Mouse (Mus musculus): ENCODE data around the gene 2410002F23Rik. TPM values are rescaled to one million over a fixed set of nuclear protein-coding genes. Genes with fewer than 3 reads are reported as not detected.

The 2410002F23Rik gene
- polyA plus RNA-seq, 1 experiment from 2014 or later = 133 TPM

GRCm38 (mm10) chr7:44268117-44268516 is 21.6 kb downstream of the 2410002F23Rik start:
- no peak overlapping the region for H3K9ac ChIP-seq
- peaks cover 2% of the 10 kb centered on the region; the same call in 1 of the 2 replicates for H3K4me1 ChIP-seq
- H3K36me3 ChIP-seq = no peaks in the 10 kb centered on the region
- H3K4me2 ChIP-seq = no peak overlapping the region
- no peak for ATAC-seq (ENCODE audit: borderline replicate concordance, extremely low read depth, low FRiP score, low TSS enrichment)
- H3K27ac ChIP-seq = no peak overlapping the region
- H3K4me3 ChIP-seq = no peak overlapping the region
- no peaks in the 10 kb centered on the region for H3K9me3 ChIP-seq
- WGBS = 81% methylated on average over 11 of the region's 11 CpGs
- H3K27me3 ChIP-seq = peaks cover 20% of the 10 kb centered on the region

- 77% methylated on average over 2 of the region's 2 CpGs for WGBS
- Histone ChIP-seq H3K4me1 (no peaks in the 10 kb centered on the region), H3K9me3 (no peaks in the 10 kb centered on the region), H3K27me3 (peaks cover 18% of the 10 kb centered on the region), H3K4me3 (no peak overlapping the region), H3K9ac (no peak overlapping the region), H3K4me2 (no peak overlapping the region), H3K27ac (no peak overlapping the region), H3K36me3 (no peaks in the 10 kb centered on the region)
- no peak for ATAC-seq (ENCODE audit: borderline replicate concordance, extremely low read depth, low FRiP score, low TSS enrichment)
Measured at GRCm38 (mm10) chr7:44269397-44269796, 22.9 kb downstream of the 2410002F23Rik start.

GRCm38 (mm10) chr7:44271309-44271708 is 24.8 kb downstream of the 2410002F23Rik start:
- ATAC-seq (ENCODE audit: borderline replicate concordance, extremely low read depth, low FRiP score, low TSS enrichment) = no peak
- no peaks in the 10 kb centered on the region for H3K9me3 ChIP-seq
- no peak overlapping the region for H3K4me3 ChIP-seq
- WGBS = 68% methylated on average over 2 of the region's 2 CpGs
- H3K9ac ChIP-seq = no peak overlapping the region
- H3K4me2 ChIP-seq = no peak overlapping the region
- H3K27ac ChIP-seq = no peak overlapping the region
- H3K27me3 ChIP-seq = peaks cover 21% of the 10 kb centered on the region
- H3K4me1 ChIP-seq = no peaks in the 10 kb centered on the region
- H3K36me3 ChIP-seq = no peaks in the 10 kb centered on the region

GRCm38 (mm10) chr7:44272546-44272945 is 26.0 kb downstream of the 2410002F23Rik start:
- no peaks in the 10 kb centered on the region for H3K4me1 ChIP-seq
- no peak for ATAC-seq (ENCODE audit: borderline replicate concordance, extremely low read depth, low FRiP score, low TSS enrichment)
- H3K9me3 ChIP-seq = no peaks in the 10 kb centered on the region
- H3K27me3 ChIP-seq = peaks cover 21% of the 10 kb centered on the region
- no peaks in the 10 kb centered on the region for H3K36me3 ChIP-seq
- 76% methylated on average over 7 of the region's 7 CpGs for WGBS
- H3K9ac ChIP-seq = no peak overlapping the region
- no peak overlapping the region for H3K4me2 ChIP-seq
- H3K4me3 ChIP-seq = no peak overlapping the region
- H3K27ac ChIP-seq = no peak overlapping the region

- no peak overlapping the region for H3K9ac ChIP-seq
- H3K4me1 ChIP-seq = no peaks in the 10 kb centered on the region
- no peak overlapping the region for H3K4me3 ChIP-seq
- H3K9me3 ChIP-seq = no peaks in the 10 kb centered on the region
- ATAC-seq (ENCODE audit: borderline replicate concordance, extremely low read depth, low FRiP score, low TSS enrichment) = no peak
- H3K4me2 ChIP-seq = no peak overlapping the region
- H3K27me3 ChIP-seq = peaks cover 20% of the 10 kb centered on the region
- H3K36me3 ChIP-seq = no peaks in the 10 kb centered on the region
- H3K27ac ChIP-seq = no peak overlapping the region
- 74% methylated on average over 7 of the region's 7 CpGs for whole genome bisulfite sequencing
Measured at GRCm38 (mm10) chr7:44273446-44273845, 26.9 kb downstream of the 2410002F23Rik start.

- Histone ChIP-seq H3K4me2 (no peak overlapping the region), H3K27me3 (peaks cover 18% of the 10 kb centered on the region), H3K9ac (no peak overlapping the region), H3K9me3 (no peaks in the 10 kb centered on the region), H3K4me1 (no peaks in the 10 kb centered on the region), H3K36me3 (no peaks in the 10 kb centered on the region), H3K27ac (no peak overlapping the region), H3K4me3 (no peak overlapping the region)
- WGBS = 26% methylated on average over 11 of the region's 11 CpGs
- no peak for ATAC-seq (ENCODE audit: borderline replicate concordance, extremely low read depth, low FRiP score, low TSS enrichment)
Measured at GRCm38 (mm10) chr7:44274096-44274495, 27.6 kb downstream of the 2410002F23Rik start.

GRCm38 (mm10) chr7:44275546-44275945 is 29.0 kb downstream of the 2410002F23Rik start:
- H3K27me3 ChIP-seq = peaks cover 18% of the 10 kb centered on the region
- H3K36me3 ChIP-seq = no peaks in the 10 kb centered on the region
- 61% methylated on average over 3 of the region's 3 CpGs for WGBS
- no peak overlapping the region for H3K9ac ChIP-seq
- no peak overlapping the region for H3K27ac ChIP-seq
- no peaks in the 10 kb centered on the region for H3K9me3 ChIP-seq
- no peaks in the 10 kb centered on the region for H3K4me1 ChIP-seq
- H3K4me3 ChIP-seq = no peak overlapping the region
- no peak for ATAC-seq (ENCODE audit: borderline replicate concordance, extremely low read depth, low FRiP score, low TSS enrichment)
- H3K4me2 ChIP-seq = no peak overlapping the region

- no peak for ATAC-seq (ENCODE audit: borderline replicate concordance, extremely low read depth, low FRiP score, low TSS enrichment)
- Histone ChIP-seq H3K9me3 (no peaks in the 10 kb centered on the region), H3K27ac (no peak overlapping the region), H3K4me2 (no peak overlapping the region), H3K27me3 (peaks cover 18% of the 10 kb centered on the region), H3K9ac (no peak overlapping the region), H3K4me3 (no peak overlapping the region), H3K36me3 (no peaks in the 10 kb centered on the region), H3K4me1 (no peaks in the 10 kb centered on the region)
- 63% methylated on average over 8 of the region's 10 CpGs for WGBS
Measured at GRCm38 (mm10) chr7:44276461-44277249, 30.1 kb downstream of the 2410002F23Rik start.

GRCm38 (mm10) chr7:44277250-44277622 is 30.7 kb downstream of the 2410002F23Rik start:
- H3K27ac ChIP-seq = no peak overlapping the region
- no peaks in the 10 kb centered on the region for H3K9me3 ChIP-seq
- no peak overlapping the region for H3K9ac ChIP-seq
- H3K4me1 ChIP-seq = no peaks in the 10 kb centered on the region
- no peak for ATAC-seq (ENCODE audit: borderline replicate concordance, extremely low read depth, low FRiP score, low TSS enrichment)
- no peak overlapping the region for H3K4me2 ChIP-seq
- H3K36me3 ChIP-seq = no peaks in the 10 kb centered on the region
- WGBS = 45% methylated on average over 2 of the region's 2 CpGs
- H3K4me3 ChIP-seq = no peak overlapping the region
- H3K27me3 ChIP-seq = peaks cover 18% of the 10 kb centered on the region

GRCm38 (mm10) chr7:44280959-44281358 is 34.4 kb downstream of the 2410002F23Rik start:
- Histone ChIP-seq H3K9ac (no peak overlapping the region), H3K4me3 (no peak overlapping the region), H3K9me3 (no peaks in the 10 kb centered on the region), H3K27ac (no peak overlapping the region), H3K27me3 (no peaks in the 10 kb centered on the region), H3K36me3 (no peaks in the 10 kb centered on the region), H3K4me1 (no peaks in the 10 kb centered on the region), H3K4me2 (no peak overlapping the region)
- ATAC-seq (ENCODE audit: borderline replicate concordance, extremely low read depth, low FRiP score, low TSS enrichment) = no peak
- WGBS = 47% methylated on average over 1 of the region's 1 CpGs

GRCm38 (mm10) chr7:44281586-44281985 is 35.1 kb downstream of the 2410002F23Rik start:
- H3K4me2 ChIP-seq = no peak overlapping the region
- no peak overlapping the region for H3K27ac ChIP-seq
- no peaks in the 10 kb centered on the region for H3K4me1 ChIP-seq
- H3K4me3 ChIP-seq = no peak overlapping the region
- 72% methylated on average over 7 of the region's 7 CpGs for WGBS
- no peak overlapping the region for H3K9ac ChIP-seq
- H3K9me3 ChIP-seq = no peaks in the 10 kb centered on the region
- no peaks in the 10 kb centered on the region for H3K36me3 ChIP-seq
- ATAC-seq (ENCODE audit: borderline replicate concordance, extremely low read depth, low FRiP score, low TSS enrichment) = no peak
- no peaks in the 10 kb centered on the region for H3K27me3 ChIP-seq

GRCm38 (mm10) chr7:44287760-44288159 is 41.2 kb downstream of the 2410002F23Rik start:
- Histone ChIP-seq H3K4me3 (no peak overlapping the region), H3K27me3 (no peaks in the 10 kb centered on the region)
- WGBS = 56% methylated on average over 7 of the region's 7 CpGs

More at GRCm38 (mm10) chr7:44287760-44288159, 41.2 kb downstream of the 2410002F23Rik start:
- Histone ChIP-seq H3K4me1 (no peaks in the 10 kb centered on the region), H3K9ac (no peak overlapping the region), H3K9me3 (no peaks in the 10 kb centered on the region), H3K36me3 (no peaks in the 10 kb centered on the region), H3K27ac (no peak overlapping the region), H3K4me2 (no peak overlapping the region)
- no peak for ATAC-seq (ENCODE audit: borderline replicate concordance, extremely low read depth, low FRiP score, low TSS enrichment)
